Mouse (Mus musculus): ENCODE data around the gene Tspyl1. TPM values are rescaled to one million over a fixed set of nuclear protein-coding genes. Genes with fewer than 3 reads are reported as not detected.

Gene Tspyl1
- polyA plus RNA-seq, 1 experiment from 2014 or later, result 50.6 TPM

DNA sequence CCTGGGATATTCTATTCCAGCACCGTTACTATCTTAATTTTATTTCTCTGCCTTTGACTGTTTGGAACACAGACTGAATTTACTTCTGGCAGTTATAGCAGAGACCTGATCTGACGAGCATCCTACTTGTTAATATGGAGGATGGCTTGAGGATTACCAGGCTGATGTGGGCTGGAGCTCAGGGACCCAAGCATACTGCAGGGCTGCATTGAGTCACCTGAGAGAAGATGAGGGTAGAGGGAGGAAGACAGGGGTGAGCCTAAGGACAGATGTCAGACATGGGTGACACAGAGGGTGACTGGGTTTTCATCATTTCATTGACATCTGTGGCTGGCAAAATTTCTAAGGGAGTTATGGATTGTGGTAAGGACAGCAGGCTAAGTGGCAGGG lies 35.2 kb downstream of the Tspyl1 start:
- Histone ChIP-seq H3K4me3 (ENCODE audit: low read depth, low read length) (no peak overlapping the region), H3K27me3 (ENCODE audit: insufficient read depth, low read length) (no peaks in the 10 kb centered on the region), H3K36me3 (ENCODE audit: insufficient read depth) (0 out of 2 replicates have a peak, but pooled peaks cover 3% of the 10 kb centered on the region), H3K9ac (no peak overlapping the region), H3K9me3 (ENCODE audit: low read depth, low read length) (no peaks in the 10 kb centered on the region), H3K4me1 (ENCODE audit: insufficient read depth) (peaks cover 4% of the 10 kb centered on the region; the same call in 1 of the 2 replicates), H3K4me2 (no peak overlapping the region), H3K27ac (ENCODE audit: low read depth) (no peak overlapping the region)
- ATAC-seq (ENCODE audit: insufficient read depth) (peak; percentile 26; the same call in 1 of the 2 replicates), DNase-seq (no peak)
- no peak for TF ChIP-seq CTCF (IDR thresholded peaks at IDR 0.05; ENCODE audit: low read depth)
- WGBS, result 25% methylated on average over 2 of the region's 2 CpGs

- no peak for ATAC-seq (ENCODE audit: insufficient read depth)
- DNase-seq, result no peak
- 77% methylated on average over 2 of the region's 2 CpGs for WGBS
- Histone ChIP-seq H3K9me3 (ENCODE audit: low read depth, low read length) (no peaks in the 10 kb centered on the region), H3K4me2 (no peak overlapping the region), H3K27me3 (ENCODE audit: insufficient read depth, low read length) (no peaks in the 10 kb centered on the region), H3K27ac (ENCODE audit: low read depth) (no peak overlapping the region), H3K9ac (no peak overlapping the region), H3K4me1 (ENCODE audit: insufficient read depth) (peaks cover 4% of the 10 kb centered on the region; the same call in 1 of the 2 replicates), H3K4me3 (ENCODE audit: low read depth, low read length) (no peak overlapping the region), H3K36me3 (ENCODE audit: insufficient read depth) (0 out of 2 replicates have a peak, but pooled peaks cover 3% of the 10 kb centered on the region)
- TF ChIP-seq CTCF (IDR thresholded peaks at IDR 0.05; ENCODE audit: low read depth), result no peak
Observed at GRCm38 (mm10) chr10:34320809-34321208, 38.8 kb downstream of the Tspyl1 start.

DNA sequence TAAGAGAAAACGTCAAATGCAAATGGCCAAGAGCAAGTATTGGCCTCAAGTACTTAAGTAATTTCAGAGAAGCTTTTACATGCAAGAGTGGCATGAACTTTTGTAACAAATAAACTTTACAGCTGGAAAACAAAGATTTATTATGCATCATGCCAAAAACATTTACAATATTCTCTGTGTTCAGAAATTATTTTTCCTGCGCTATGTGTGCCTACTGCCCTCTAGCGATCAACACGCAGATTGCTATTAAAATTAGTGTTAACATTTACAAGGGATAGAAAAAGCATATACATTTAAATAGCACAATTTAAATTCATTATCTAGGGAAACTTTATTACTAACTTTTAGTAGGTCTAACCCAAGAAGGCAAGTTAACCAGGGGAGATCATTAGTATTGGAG lies 44.7 kb downstream of the Tspyl1 start:
- TF ChIP-seq CTCF (IDR thresholded peaks at IDR 0.05; ENCODE audit: low read depth), result peak; percentile 80
- peak; percentile 78 for DNase-seq
- no peak overlapping the region for H3K4me2 ChIP-seq
- 0 out of 2 replicates have a peak, but pooled peaks cover 3% of the 10 kb centered on the region for H3K36me3 ChIP-seq (ENCODE audit: insufficient read depth)
- H3K27me3 ChIP-seq (ENCODE audit: insufficient read depth, low read length), result no peaks in the 10 kb centered on the region
- 21% methylated on average over 4 of the region's 4 CpGs for WGBS
- no peaks in the 10 kb centered on the region for H3K4me1 ChIP-seq (ENCODE audit: insufficient read depth)
- H3K9ac ChIP-seq, result no peak overlapping the region
- ATAC-seq (ENCODE audit: insufficient read depth), result no peak
- no peak overlapping the region for H3K4me3 ChIP-seq (ENCODE audit: low read depth, low read length)
- no peak overlapping the region for H3K27ac ChIP-seq (ENCODE audit: low read depth)
- no peaks in the 10 kb centered on the region for H3K9me3 ChIP-seq (ENCODE audit: low read depth, low read length)

DNA sequence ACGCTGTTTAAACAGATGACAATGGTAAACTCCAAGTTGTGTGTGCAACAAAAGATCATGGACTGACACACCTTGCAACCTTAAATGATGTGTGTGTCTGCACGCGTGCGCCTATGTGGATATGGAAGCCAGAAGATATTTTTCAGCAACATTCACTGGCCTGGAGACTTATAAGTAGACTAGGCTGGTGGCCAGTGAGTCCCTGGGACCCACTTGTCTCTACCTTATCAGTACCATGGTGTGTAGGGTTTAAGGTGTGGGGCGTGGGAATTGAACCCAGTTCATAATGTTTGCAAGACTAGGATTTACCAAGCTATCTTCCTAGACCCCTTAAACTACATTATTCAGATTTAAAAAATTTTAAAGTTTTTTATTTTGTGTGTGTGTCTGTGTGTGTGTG lies 45.2 kb downstream of the Tspyl1 start:
- no peak for DNase-seq
- ATAC-seq (ENCODE audit: insufficient read depth), result no peak
- 0 out of 2 replicates have a peak, but pooled peaks cover under 1% of the 10 kb centered on the region for H3K36me3 ChIP-seq (ENCODE audit: insufficient read depth)
- TF ChIP-seq CTCF (IDR thresholded peaks at IDR 0.05; ENCODE audit: low read depth), result no peak
- no peaks in the 10 kb centered on the region for H3K4me1 ChIP-seq (ENCODE audit: insufficient read depth)
- no peak overlapping the region for H3K9ac ChIP-seq
- no peak overlapping the region for H3K4me2 ChIP-seq
- no peaks in the 10 kb centered on the region for H3K9me3 ChIP-seq (ENCODE audit: low read depth, low read length)
- WGBS, result 55% methylated on average over 5 of the region's 5 CpGs
- no peaks in the 10 kb centered on the region for H3K27me3 ChIP-seq (ENCODE audit: insufficient read depth, low read length)
- no peak overlapping the region for H3K4me3 ChIP-seq (ENCODE audit: low read depth, low read length)
- no peak overlapping the region for H3K27ac ChIP-seq (ENCODE audit: low read depth)

DNA sequence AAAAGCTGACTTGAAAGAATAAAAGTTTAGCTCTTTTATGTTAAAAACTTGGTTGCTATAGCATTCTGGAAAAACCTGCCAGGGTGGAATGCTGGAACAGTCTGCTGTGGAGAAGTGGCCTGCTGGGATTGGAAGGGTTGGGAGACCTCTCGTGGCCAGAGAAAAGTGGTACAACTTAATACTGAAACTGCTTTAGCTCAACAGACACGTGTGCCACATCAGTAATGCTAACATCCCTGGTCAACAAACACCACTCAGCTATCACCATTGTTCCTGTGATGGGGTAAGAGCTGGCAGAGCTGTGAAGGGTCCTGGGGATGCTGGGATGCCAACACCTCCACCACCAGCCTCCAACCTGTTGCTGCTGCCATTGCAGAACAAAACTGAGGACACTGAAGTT lies 46.3 kb downstream of the Tspyl1 start:
- Histone ChIP-seq H3K4me3 (ENCODE audit: low read depth, low read length) (no peak overlapping the region), H3K9ac (no peak overlapping the region), H3K36me3 (ENCODE audit: insufficient read depth) (no peaks in the 10 kb centered on the region), H3K4me2 (no peak overlapping the region), H3K27me3 (ENCODE audit: insufficient read depth, low read length) (no peaks in the 10 kb centered on the region), H3K27ac (ENCODE audit: low read depth) (no peak overlapping the region), H3K9me3 (ENCODE audit: low read depth, low read length) (no peaks in the 10 kb centered on the region), H3K4me1 (ENCODE audit: insufficient read depth) (no peaks in the 10 kb centered on the region)
- peak; percentile 68 for TF ChIP-seq CTCF (IDR thresholded peaks at IDR 0.05; ENCODE audit: low read depth)
- peak; percentile 83 for ATAC-seq (ENCODE audit: insufficient read depth)
- 0% methylated on average over 2 of the region's 2 CpGs for WGBS
- peak; percentile 78 for DNase-seq

Other genes starting within 250 kb of the Tspyl1 start
- not detected in 2 replicates for gene Trappc3l, start 244.6 kb upstream of the Tspyl1 start, polyA plus RNA-seq (2014; fragmentation: Nextera tagmentation; extraction: Ambion mirVana)
- not detected in 2 replicates for gene Calhm4, start 237.9 kb upstream of the Tspyl1 start, polyA plus RNA-seq (2014; fragmentation: Nextera tagmentation; extraction: Ambion mirVana)
- 0.70 and 0.96 TPM in 2 replicates for gene Calhm5, start 185.7 kb upstream of the Tspyl1 start, polyA plus RNA-seq (2014; fragmentation: Nextera tagmentation; extraction: Ambion mirVana)
- 1.2 and 1.5 TPM in 2 replicates for gene Calhm6, start 154.2 kb upstream of the Tspyl1 start, polyA plus RNA-seq (2014; fragmentation: Nextera tagmentation; extraction: Ambion mirVana)
- gene Dse, start 74.5 kb upstream of the Tspyl1 start, polyA plus RNA-seq (2014; fragmentation: Nextera tagmentation; extraction: Ambion mirVana), result 40.9 and 41.4 TPM in 2 replicates
- gene Tspyl4, start 15.3 kb downstream of the Tspyl1 start, polyA plus RNA-seq (2014; fragmentation: Nextera tagmentation; extraction: Ambion mirVana), result 4.0 and 4.4 TPM in 2 replicates
- 0.29 and 0.54 TPM in 2 replicates for gene Col10a1, start 107.8 kb downstream of the Tspyl1 start, polyA plus RNA-seq (2014; fragmentation: Nextera tagmentation; extraction: Ambion mirVana)
- 13.4 and 14.5 TPM in 2 replicates for gene Nt5dc1, start 136.4 kb downstream of the Tspyl1 start, polyA plus RNA-seq (2014; fragmentation: Nextera tagmentation; extraction: Ambion mirVana)
- 8.5 and 8.6 TPM in 2 replicates for gene Frk, start 201.2 kb downstream of the Tspyl1 start, polyA plus RNA-seq (2014; fragmentation: Nextera tagmentation; extraction: Ambion mirVana)